Mouse (Mus musculus) kidney, embryonic 14.5 days (tissue): ENCODE measurements around the gene Nup62. TPM values are rescaled to one million over a fixed set of nuclear protein-coding genes. Genes with fewer than 3 reads are reported as not detected.

Source experiments
- ATAC-seq: fragments of 200-750 bp; cut with Nextera tagmentation; 2 replicates; pipeline ENCODE4 v1.8.0; 2017; ENCODE audit warnings: moderate number of reproducible peaks, mild to moderate bottlenecking, moderate TSS enrichment, moderate library complexity; ENCODE audit not compliant: low FRiP score, low TSS enrichment
- H3K27ac ChIP-seq: fragments of 300-500 bp; sonication (generic); 2 replicates; pipeline ENCODE4 v1.5.1; 2014; ENCODE audit warnings: low read depth, mild to moderate bottlenecking, low read length, moderate library complexity, mixed read lengths
- H3K27me3 ChIP-seq: fragments of 300-500 bp; sonication (generic); 2 replicates; pipeline ENCODE4 v1.6.1; 2014; ENCODE audit warnings: mild to moderate bottlenecking, low read length; ENCODE audit not compliant: control insufficient read depth, insufficient read depth
- H3K36me3 ChIP-seq: fragments of 300-500 bp; sonication (generic); 2 replicates; pipeline ENCODE4 v1.6.1; 2014; ENCODE audit warnings: low read length, mixed read lengths; ENCODE audit not compliant: control insufficient read depth, insufficient read depth
- H3K4me1 ChIP-seq: fragments of 300-500 bp; sonication (generic); 2 replicates; pipeline ENCODE4 v1.6.1; 2014; ENCODE audit warnings: low read length, mixed read lengths; ENCODE audit not compliant: control insufficient read depth, insufficient read depth
- H3K4me2 ChIP-seq: fragments of 300-500 bp; sonication (generic); replicated peaks from 2 replicates; pipeline ENCODE4 v1.6.1; 2014; ENCODE audit warnings: low read depth, mild to moderate bottlenecking, low read length
- H3K4me3 ChIP-seq: fragments of 300-500 bp; sonication (generic); 2 replicates; pipeline ENCODE4 v1.5.1; 2014; ENCODE audit warnings: mild to moderate bottlenecking, low read length
- H3K9ac ChIP-seq: fragments of 300-500 bp; sonication (generic); 2 replicates; pipeline ENCODE4 v1.6.1; 2014; ENCODE audit warnings: low read depth, mild to moderate bottlenecking, low read length, moderate library complexity
- H3K9me3 ChIP-seq: fragments of 300-500 bp; sonication (generic); 2 replicates; pipeline ENCODE4 v1.6.1; 2016; ENCODE audit warnings: low read length; ENCODE audit not compliant: control insufficient read depth
- WGBS: fragments of 180-500 bp; shearing (Covaris S2); extraction: QIAGEN DNeasy Blood & Tissue Kit; methylation state at CpG from one replicate; pipeline ENCODE4 v1.1.7; 2014; 5-methylcytosine and 5-hydroxymethylcytosine counted together
- polyA plus RNA-seq: library from polyadenylated mRNA; unstranded; fragments of >200 nt; fragmentation: Nextera tagmentation; extraction: Ambion mirVana; gene quantifications from 2 replicates; pipeline ENCODE4 v1.2.1, GENCODE M21; 2014

Nup62 gene
- polyA plus RNA-seq, 1 experiment from 2014 or later = 59.5 TPM

DNA sequence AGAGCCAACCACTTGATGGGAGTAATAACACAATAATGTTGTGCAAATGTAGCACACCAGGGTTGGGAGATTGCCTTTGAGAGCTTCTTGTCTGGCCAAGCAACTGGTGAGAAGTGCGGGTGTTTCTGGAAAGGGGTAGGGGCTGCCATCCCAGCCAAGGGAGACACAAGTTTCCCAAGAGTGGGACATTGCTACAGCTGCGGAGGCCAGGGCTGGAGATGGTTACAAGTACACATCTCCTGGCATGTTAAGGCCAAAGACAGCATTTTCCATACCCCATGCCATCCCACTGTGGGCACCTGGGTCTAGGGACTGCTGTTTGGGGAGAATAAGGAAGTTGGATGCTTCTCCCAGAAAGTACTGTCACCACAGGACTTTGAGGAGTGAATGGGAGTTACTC is 37.2 kb downstream of the Nup62 start:
- WGBS = 100% methylated on average over 2 of the region's 2 CpGs
- Histone ChIP-seq H3K4me3 (no peak overlapping the region; the same call in 1 of the 2 replicates), H3K27ac (no peak overlapping the region), H3K4me1 (peaks cover 31% of the 10 kb centered on the region), H3K36me3 (peaks cover 16% of the 10 kb centered on the region; the same call in 1 of the 2 replicates), H3K27me3 (no peaks in the 10 kb centered on the region), H3K9ac (no peak overlapping the region), H3K9me3 (no peaks in the 10 kb centered on the region), H3K4me2 (no peak overlapping the region)
- ATAC-seq = no peak

DNA sequence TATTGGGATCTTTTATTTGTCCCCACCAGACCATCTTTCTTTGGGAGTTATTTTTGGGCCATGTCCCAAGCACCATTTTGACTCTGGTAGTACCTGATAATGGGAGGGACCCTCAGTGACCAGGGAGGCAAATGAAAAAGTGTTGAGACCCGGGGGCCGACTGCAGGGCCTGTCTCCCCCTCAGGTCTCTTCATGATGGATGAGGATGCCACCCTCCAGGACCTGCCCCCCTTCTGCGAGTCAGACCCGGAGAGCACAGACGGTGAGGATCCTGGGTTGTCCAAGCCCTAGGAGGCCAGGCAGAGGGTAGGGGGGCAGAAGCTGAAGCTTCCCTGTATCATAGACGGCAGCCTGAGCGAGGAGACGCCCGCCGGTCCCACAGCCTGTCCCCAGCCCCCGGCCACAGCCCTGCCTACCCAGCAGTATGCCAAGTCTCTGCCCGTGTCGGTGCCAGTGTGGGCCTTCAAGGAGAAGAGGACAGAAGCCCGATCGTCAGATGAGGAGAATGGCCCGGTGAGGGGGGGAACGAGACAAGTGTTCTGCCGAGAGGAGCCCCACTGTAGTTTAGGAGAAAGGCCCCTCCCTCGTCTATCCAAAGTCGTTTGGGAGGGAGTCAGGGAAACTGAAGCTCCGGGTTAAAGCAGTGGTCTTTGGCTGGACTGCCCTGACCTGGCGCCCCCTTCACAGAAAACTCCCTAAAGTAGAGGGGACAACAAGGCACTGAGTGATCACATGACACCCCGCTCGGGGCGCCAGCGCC is 37.9 kb downstream of the Nup62 start:
- H3K4me3 ChIP-seq = peak overlapping the region; percentile 40
- peaks cover 38% of the 10 kb centered on the region for H3K4me1 ChIP-seq
- H3K36me3 ChIP-seq = peaks cover 16% of the 10 kb centered on the region; the same call in 1 of the 2 replicates
- no peak for ATAC-seq
- H3K9me3 ChIP-seq = no peaks in the 10 kb centered on the region
- 23% methylated on average over 26 of the region's 26 CpGs for WGBS
- H3K27ac ChIP-seq = peak overlapping the region; percentile 94
- H3K27me3 ChIP-seq = no peaks in the 10 kb centered on the region
- peak overlapping the region; percentile 66 for H3K4me2 ChIP-seq
- peak overlapping the region; percentile 52 for H3K9ac ChIP-seq

DNA sequence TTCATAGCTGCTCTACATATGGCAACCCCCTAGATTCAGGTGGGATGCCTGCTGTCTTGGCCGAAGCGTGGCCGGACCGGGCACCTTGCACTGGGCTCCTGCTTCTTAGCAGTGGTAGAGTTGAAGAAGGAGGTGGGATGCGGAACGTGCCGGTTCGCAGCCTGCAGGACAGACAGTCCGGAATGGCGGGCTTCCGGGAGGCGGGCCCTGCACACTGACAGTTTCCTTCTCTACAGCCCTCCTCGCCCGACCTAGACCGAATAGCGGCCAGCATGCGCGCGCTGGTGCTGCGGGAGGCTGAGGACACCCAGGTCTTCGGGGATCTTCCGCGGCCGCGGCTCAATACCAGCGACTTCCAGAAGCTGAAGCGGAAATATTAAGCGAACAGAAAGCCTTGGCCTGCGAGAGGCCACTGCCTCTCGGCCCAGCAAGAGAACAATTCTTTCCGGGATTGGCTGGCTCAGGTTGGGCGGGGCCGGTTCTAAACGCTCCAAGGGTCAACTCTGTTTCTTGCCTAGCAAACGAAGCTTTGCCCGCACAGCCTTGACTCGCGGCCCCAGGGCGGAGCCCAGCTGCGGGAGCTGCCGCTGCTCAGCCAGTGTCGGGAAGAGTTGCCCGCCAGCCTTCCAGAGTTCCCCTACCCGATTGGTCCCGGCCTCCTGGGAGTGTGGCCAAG is 38.6 kb downstream of the Nup62 start:
- Histone ChIP-seq H3K4me2 (peak overlapping the region; percentile 66), H3K36me3 (peaks cover 16% of the 10 kb centered on the region; the same call in 1 of the 2 replicates), H3K9ac (peak overlapping the region; percentile 52), H3K9me3 (no peaks in the 10 kb centered on the region), H3K27ac (peak overlapping the region; percentile 94), H3K4me3 (peak overlapping the region; percentile 40), H3K27me3 (no peaks in the 10 kb centered on the region), H3K4me1 (peaks cover 38% of the 10 kb centered on the region)
- peak; percentile 48 for ATAC-seq
- WGBS = 1% methylated on average over 45 of the region's 45 CpGs

DNA sequence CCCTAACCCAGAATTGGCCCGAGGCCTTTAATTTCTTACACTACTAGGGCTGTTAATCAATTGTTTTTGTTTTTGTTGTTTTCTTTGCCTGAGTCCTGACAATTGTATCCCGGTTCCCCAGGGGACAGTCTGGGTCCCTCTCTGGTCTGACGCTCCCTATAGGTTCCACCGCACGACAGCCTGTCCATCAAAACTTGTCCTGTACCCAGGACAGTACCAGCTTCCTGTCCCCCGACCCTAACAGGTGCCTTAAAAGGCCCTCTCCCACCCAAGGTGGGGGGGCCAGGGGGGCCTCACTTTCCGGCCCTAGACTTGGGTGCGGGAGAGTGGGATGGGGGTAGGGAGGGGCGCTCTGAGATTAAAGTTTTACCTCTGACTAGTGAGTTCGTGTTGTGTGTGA is 39.1 kb downstream of the Nup62 start:
- H3K27me3 ChIP-seq = no peaks in the 10 kb centered on the region
- peaks cover 16% of the 10 kb centered on the region; the same call in 1 of the 2 replicates for H3K36me3 ChIP-seq
- peaks cover 38% of the 10 kb centered on the region for H3K4me1 ChIP-seq
- H3K4me2 ChIP-seq = peak overlapping the region; percentile 66
- peak overlapping the region; percentile 52; the same call in 1 of the 2 replicates for H3K9ac ChIP-seq
- WGBS = 42% methylated on average over 10 of the region's 10 CpGs
- H3K4me3 ChIP-seq = peak overlapping the region; percentile 40
- no peaks in the 10 kb centered on the region for H3K9me3 ChIP-seq
- peak overlapping the region; percentile 94 for H3K27ac ChIP-seq
- ATAC-seq = no peak

- peaks cover 36% of the 10 kb centered on the region for H3K4me1 ChIP-seq
- 64% methylated on average over 9 of the region's 9 CpGs for WGBS
- no peaks in the 10 kb centered on the region for H3K27me3 ChIP-seq
- ATAC-seq = no peak
- H3K9me3 ChIP-seq = no peaks in the 10 kb centered on the region
- H3K4me2 ChIP-seq = peak overlapping the region; percentile 64
- H3K4me3 ChIP-seq = peak overlapping the region; percentile 66
- H3K9ac ChIP-seq = peak overlapping the region; percentile 69; the same call in 1 of the 2 replicates
- peak overlapping the region; percentile 81; the same call in 1 of the 2 replicates for H3K27ac ChIP-seq
- peaks cover 18% of the 10 kb centered on the region; the same call in 1 of the 2 replicates for H3K36me3 ChIP-seq
These were observed 40.5 kb downstream of the Nup62 start for GRCm38 (mm10) chr7:44856265-44856916.

DNA sequence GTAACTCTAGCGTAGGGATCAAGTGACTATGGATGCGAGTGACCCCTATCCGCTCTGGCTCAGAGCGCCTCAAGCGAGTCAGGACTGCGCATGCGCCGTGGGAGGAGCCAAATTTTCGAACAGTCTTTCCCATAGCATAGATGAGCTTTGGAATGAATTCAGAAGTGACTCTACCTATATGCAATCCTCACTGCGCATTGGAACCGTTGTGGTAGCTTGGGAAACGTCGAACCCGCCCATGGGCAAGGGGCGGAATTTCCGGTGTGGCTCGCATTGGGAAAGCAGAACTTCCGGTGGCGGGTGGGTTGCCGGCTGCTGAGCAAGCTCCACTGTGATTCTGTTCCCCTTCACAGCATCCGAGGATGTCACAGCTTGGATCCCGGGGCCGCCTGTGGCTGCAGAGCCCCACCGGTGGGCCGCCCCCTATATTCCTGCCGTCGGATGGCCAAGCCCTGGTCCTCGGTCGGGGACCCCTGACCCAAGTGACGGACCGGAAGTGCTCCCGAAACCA is 41.2 kb downstream of the Nup62 start, which contains the start of gene Pnkp:
Gene Pnkp (plus strand): TSS at position 98 of the 511 bp plus-strand sequence.
- H3K9ac ChIP-seq = peak within 1 kb of the TSS; percentile 69
- peaks cover 20% of the 10 kb centered on the region for H3K36me3 ChIP-seq
- peak within 1 kb of the TSS; percentile 66 for H3K4me3 ChIP-seq
- WGBS = 0% methylated on average over 32 of the region's 32 CpGs
- ATAC-seq = peak; percentile 5
- H3K27me3 ChIP-seq = no peaks in the 10 kb centered on the region
- no peaks in the 10 kb centered on the region for H3K9me3 ChIP-seq
- peaks cover 36% of the 10 kb centered on the region for H3K4me1 ChIP-seq
- peak within 1 kb of the TSS; percentile 64 for H3K4me2 ChIP-seq
- H3K27ac ChIP-seq = peak within 1 kb of the TSS; percentile 81

GRCm38 (mm10) chr7:44857905-44858304 is 42.0 kb downstream of the Nup62 start:
- WGBS = 29% methylated on average over 8 of the region's 8 CpGs
- ATAC-seq = no peak

GRCm38 (mm10) chr7:44859896-44860295 is 44.0 kb downstream of the Nup62 start:
- Histone ChIP-seq H3K4me1 (peaks cover 28% of the 10 kb centered on the region), H3K4me3 (no peak overlapping the region), H3K36me3 (peaks cover 36% of the 10 kb centered on the region), H3K4me2 (no peak overlapping the region), H3K9me3 (no peaks in the 10 kb centered on the region), H3K27me3 (no peaks in the 10 kb centered on the region), H3K27ac (no peak overlapping the region), H3K9ac (no peak overlapping the region)
- WGBS = 89% methylated on average over 11 of the region's 11 CpGs
- no peak for ATAC-seq

More at GRCm38 (mm10) chr7:44857905-44858304, 42.0 kb downstream of the Nup62 start:
- Histone ChIP-seq H3K4me2 (peak overlapping the region; percentile 64), H3K36me3 (peaks cover 22% of the 10 kb centered on the region), H3K9me3 (no peaks in the 10 kb centered on the region), H3K4me3 (peak overlapping the region; percentile 66), H3K9ac (peak overlapping the region; percentile 69), H3K27me3 (no peaks in the 10 kb centered on the region), H3K27ac (no peak overlapping the region), H3K4me1 (peaks cover 36% of the 10 kb centered on the region)
